Mouse (Mus musculus): Measurements from ENCODE around the gene Cyp2w1. TPM values are rescaled to one million over a fixed set of nuclear protein-coding genes. Genes with fewer than 3 reads are reported as not detected.

The Cyp2w1 gene
- total and polyA plus RNA-seq, 3 experiments: not detected

DNA sequence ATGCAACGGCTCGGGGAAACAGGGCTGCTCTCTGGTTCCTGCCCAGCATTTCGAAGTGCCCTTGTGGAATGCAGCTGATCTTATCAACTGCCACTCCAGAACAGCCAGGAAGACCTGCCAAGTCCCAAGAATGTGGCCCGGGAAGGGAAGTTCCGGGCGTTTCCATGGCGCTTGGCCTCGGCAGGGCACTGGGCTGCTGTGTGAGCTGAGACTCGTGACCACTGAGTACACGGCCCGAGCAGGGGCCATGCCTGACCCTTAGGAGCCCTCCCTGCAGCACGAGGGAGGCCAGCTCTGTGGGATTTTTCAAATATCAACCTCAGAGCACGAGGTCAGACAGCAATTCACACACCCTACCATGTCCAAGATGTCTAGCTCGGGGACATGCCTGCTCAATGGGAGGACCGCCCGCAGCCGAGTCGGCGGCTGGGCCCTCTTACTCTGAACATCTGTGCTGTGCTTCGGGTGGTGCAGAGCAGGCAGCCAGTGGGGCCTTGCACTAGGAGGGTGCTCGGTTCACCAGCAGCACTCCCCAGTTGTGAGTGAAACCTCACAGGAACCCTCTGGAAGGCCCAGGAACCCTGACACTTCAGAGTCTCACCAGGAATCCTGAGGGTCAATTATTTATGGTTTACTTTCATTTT is 26.7 kb downstream of the Cyp2w1 start:
- ATAC-seq (ENCODE audit: extremely low read depth, insufficient number of reproducible peaks, low FRiP score, poor library complexity, severe bottlenecking) (no peak), DNase-seq (ENCODE audit: low spot score) (no peak)
- H3K27me3 ChIP-seq (ENCODE audit: insufficient read depth, low read length): no peaks in the 10 kb centered on the region
- peak overlapping the region; percentile 89; the same call in 1 of the 2 replicates for H3K4me3 ChIP-seq (ENCODE audit: low read depth, low read length)
- H3K36me3 ChIP-seq (replicated peaks): peaks cover 35% of the 10 kb centered on the region
- H3K9me3 ChIP-seq (replicated peaks): no peaks in the 10 kb centered on the region
- TF ChIP-seq TAL1 (conservative IDR thresholded peaks at IDR 0.05; ENCODE audit: low read depth, low read length) (no peak), POLR2AphosphoS5 (IDR thresholded peaks at IDR 0.05; ENCODE audit: insufficient replicate concordance, low read depth, low read length) (no peak), GATA2 (IDR thresholded peaks at IDR 0.05; ENCODE audit: borderline replicate concordance, low read depth, low read length) (no peak), GATA1 (IDR thresholded peaks at IDR 0.05; ENCODE audit: borderline replicate concordance, low read length) (no peak), CTCF (IDR thresholded peaks at IDR 0.05; ENCODE audit: low read depth, low read length) (no peak)
- peaks cover 83% of the 10 kb centered on the region for H3K4me1 ChIP-seq (ENCODE audit: insufficient read depth, low read depth, low read length)

DNA sequence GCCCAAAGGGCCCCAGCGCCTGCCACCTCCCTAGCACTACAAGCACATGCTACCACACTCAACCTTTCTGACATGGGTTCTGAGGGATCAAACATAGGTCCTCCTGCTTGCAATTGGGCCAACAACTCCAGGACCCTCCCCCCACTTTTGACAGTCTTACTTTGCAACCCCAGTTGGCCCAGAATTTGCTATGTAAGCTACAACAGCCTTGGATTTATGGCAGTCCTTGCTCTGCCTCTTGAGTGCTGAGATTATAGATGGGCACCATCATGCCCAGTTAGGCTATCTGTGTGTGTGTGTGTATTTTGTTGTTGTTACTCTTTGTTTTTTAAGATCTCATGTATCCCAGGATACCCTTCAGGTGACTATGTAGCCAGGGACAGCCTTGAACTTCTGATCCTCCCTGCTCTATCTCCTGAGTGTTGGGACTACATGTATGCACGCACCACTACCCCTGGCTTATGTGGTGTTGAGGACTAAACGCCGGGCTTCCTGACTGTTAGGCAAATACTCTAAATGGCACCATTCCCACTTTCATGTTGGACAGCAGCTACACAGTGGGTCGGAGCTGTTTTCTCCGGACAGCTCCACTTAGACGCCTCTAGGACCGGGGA is 27.5 kb downstream of the Cyp2w1 start:
- DNase-seq (ENCODE audit: low spot score): no peak
- H3K9me3 ChIP-seq (replicated peaks): no peaks in the 10 kb centered on the region
- H3K27me3 ChIP-seq (ENCODE audit: insufficient read depth, low read length): no peaks in the 10 kb centered on the region
- H3K36me3 ChIP-seq (replicated peaks): peaks cover 41% of the 10 kb centered on the region
- H3K4me3 ChIP-seq (ENCODE audit: low read depth, low read length): peak overlapping the region; percentile 89
- no peak for ATAC-seq (ENCODE audit: extremely low read depth, insufficient number of reproducible peaks, low FRiP score, poor library complexity, severe bottlenecking)
- H3K4me1 ChIP-seq (ENCODE audit: insufficient read depth, low read depth, low read length): peaks cover 83% of the 10 kb centered on the region
- TF ChIP-seq TAL1 (conservative IDR thresholded peaks at IDR 0.05; ENCODE audit: low read depth, low read length) (no peak), POLR2AphosphoS5 (IDR thresholded peaks at IDR 0.05; ENCODE audit: insufficient replicate concordance, low read depth, low read length) (no peak), CTCF (IDR thresholded peaks at IDR 0.05; ENCODE audit: low read depth, low read length) (no peak), GATA1 (IDR thresholded peaks at IDR 0.05; ENCODE audit: borderline replicate concordance, low read length) (no peak), GATA2 (IDR thresholded peaks at IDR 0.05; ENCODE audit: borderline replicate concordance, low read depth, low read length) (no peak)

DNA sequence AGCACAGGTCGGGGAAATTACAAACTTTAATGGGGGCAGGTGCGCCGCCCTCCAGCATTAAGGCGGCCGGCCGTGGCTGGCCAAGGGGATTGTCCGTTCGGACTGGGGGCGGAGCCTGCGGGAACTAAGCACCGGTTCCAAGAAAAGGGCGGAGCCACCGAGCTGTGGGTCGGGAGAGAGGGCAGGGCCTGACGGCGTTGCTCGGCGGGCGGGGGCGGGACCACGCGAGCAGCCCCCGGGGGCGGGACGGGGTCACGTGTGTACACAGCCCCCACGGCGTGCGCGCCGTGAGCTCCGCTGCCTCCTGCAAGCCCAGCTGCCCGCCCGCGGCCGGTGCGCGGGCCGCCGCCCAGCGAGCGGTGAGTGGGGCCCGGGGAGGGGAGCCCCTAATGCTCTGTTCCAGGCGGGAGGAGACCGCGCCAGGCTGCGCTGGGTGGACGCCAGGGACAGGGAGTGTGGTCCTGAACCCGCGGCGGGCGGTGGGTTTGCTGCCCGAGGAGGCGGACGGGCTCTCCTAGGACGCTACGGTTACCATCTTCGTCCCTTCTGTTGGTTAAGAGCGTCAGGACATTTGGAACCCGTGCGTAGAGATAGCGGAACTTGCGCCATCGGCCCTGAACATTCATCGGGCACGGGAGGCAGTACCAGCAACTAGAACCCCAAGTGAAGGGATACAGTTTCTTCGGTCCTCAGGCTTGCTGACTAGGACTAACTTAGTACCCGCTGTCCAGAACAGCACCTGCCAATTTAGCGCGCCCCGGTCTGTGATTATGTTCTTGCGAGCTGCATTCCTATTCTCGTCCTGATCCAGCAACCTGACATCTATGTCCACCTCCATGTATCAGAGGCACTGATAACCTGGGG is 28.2 kb downstream of the Cyp2w1 start:
- H3K27me3 ChIP-seq (ENCODE audit: insufficient read depth, low read length): no peaks in the 10 kb centered on the region
- H3K9me3 ChIP-seq (replicated peaks): no peaks in the 10 kb centered on the region
- DNase-seq (ENCODE audit: low spot score) (peak; percentile 80), ATAC-seq (ENCODE audit: extremely low read depth, insufficient number of reproducible peaks, low FRiP score, poor library complexity, severe bottlenecking) (peak; percentile 37)
- peaks cover 84% of the 10 kb centered on the region for H3K4me1 ChIP-seq (ENCODE audit: insufficient read depth, low read depth, low read length)
- H3K36me3 ChIP-seq (replicated peaks): peaks cover 42% of the 10 kb centered on the region
- peak overlapping the region; percentile 89 for H3K4me3 ChIP-seq (ENCODE audit: low read depth, low read length)
- TF ChIP-seq GATA2 (IDR thresholded peaks at IDR 0.05; ENCODE audit: borderline replicate concordance, low read depth, low read length) (no peak), CTCF (IDR thresholded peaks at IDR 0.05; ENCODE audit: low read depth, low read length) (no peak), TAL1 (conservative IDR thresholded peaks at IDR 0.05; ENCODE audit: low read depth, low read length) (no peak), GATA1 (IDR thresholded peaks at IDR 0.05; ENCODE audit: borderline replicate concordance, low read length) (no peak), POLR2AphosphoS5 (IDR thresholded peaks at IDR 0.05; ENCODE audit: insufficient replicate concordance, low read depth, low read length) (no peak)

DNA sequence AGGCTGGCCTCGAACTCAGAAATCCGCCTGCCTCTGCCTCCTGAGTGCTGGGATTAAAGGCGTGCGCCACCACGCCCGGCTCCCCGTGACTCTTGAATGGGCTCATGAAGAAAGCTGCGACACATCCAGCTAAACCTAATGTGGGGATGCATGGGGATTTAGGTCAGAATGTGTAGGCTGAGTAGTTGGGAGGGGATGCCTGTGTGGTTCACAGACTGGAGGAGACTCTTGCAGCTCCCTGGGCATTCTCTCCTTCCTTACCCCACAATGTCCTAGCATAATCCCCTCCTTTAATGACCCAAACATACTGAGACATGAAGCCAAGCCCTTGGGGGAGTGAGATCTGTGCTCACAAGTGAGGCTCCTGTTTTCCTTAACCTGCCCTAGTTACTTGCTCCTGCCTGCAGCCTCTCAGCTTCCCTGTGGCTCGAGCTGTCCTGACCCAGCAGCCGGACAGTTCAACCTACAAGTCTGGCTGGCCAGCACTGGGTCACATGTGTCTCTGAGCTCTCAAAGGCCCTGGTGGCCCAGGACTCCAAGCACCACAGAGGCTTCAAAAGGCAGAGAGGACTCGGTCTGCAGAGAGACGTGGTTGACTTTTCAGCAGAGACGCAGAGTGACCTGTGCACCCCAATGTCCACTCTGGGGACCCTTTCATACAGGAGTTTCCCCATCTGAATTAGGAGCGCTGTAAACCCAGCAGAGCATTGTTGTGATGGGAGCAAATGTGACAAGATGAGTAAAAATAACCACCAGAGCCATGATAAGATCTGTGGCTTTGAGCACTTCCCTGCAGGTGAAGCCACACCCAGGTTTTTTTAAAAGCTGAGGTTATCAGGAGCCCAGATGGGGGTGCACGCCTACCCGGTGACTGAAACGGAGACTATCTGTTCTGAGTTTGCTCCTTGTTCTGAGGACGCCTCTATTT is 29.4 kb downstream of the Cyp2w1 start:
- ATAC-seq (ENCODE audit: extremely low read depth, insufficient number of reproducible peaks, low FRiP score, poor library complexity, severe bottlenecking) (peak; percentile 38), DNase-seq (ENCODE audit: low spot score) (peak; percentile 69)
- Histone ChIP-seq H3K4me3 (ENCODE audit: low read depth, low read length) (peak overlapping the region; percentile 89), H3K9me3 (replicated peaks) (no peaks in the 10 kb centered on the region), H3K4me1 (ENCODE audit: insufficient read depth, low read depth, low read length) (peaks cover 85% of the 10 kb centered on the region), H3K27me3 (ENCODE audit: insufficient read depth, low read length) (no peaks in the 10 kb centered on the region), H3K36me3 (replicated peaks) (peaks cover 46% of the 10 kb centered on the region)
- TF ChIP-seq POLR2AphosphoS5 (IDR thresholded peaks at IDR 0.05; ENCODE audit: insufficient replicate concordance, low read depth, low read length): peak; percentile 75; the same call in 1 of the 2 replicates
- peak; percentile 70 for TF ChIP-seq TAL1 (conservative IDR thresholded peaks at IDR 0.05; ENCODE audit: low read depth, low read length)
- TF ChIP-seq GATA2 (IDR thresholded peaks at IDR 0.05; ENCODE audit: borderline replicate concordance, low read depth, low read length): peak; percentile 85; the same call in 1 of the 2 replicates
- no peak for TF ChIP-seq CTCF (IDR thresholded peaks at IDR 0.05; ENCODE audit: low read depth, low read length)
- no peak for TF ChIP-seq GATA1 (IDR thresholded peaks at IDR 0.05; ENCODE audit: borderline replicate concordance, low read length)

DNA sequence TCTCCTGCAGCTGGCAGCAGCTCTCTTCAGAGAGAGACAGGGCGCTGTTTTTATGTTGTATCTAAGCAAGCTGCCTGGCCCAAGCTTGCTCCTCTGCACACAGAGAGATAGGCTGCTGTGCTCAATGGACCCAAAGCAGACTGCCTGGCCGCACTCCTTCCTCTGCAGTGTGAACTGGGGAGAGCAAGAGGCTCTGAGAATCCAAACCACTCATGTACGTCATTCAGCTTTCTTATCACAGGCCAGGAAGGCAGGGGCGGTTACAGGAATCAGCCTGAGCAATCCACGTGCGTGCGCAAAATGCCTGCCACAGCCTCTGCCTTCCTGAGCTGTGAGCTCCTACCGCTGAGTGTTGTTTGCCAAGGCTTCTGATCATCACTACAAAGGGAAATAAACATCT is 30.3 kb downstream of the Cyp2w1 start:
- H3K27me3 ChIP-seq (ENCODE audit: insufficient read depth, low read length): no peaks in the 10 kb centered on the region
- peaks cover 85% of the 10 kb centered on the region for H3K4me1 ChIP-seq (ENCODE audit: insufficient read depth, low read depth, low read length)
- ATAC-seq (ENCODE audit: extremely low read depth, insufficient number of reproducible peaks, low FRiP score, poor library complexity, severe bottlenecking) (peak; percentile 72), DNase-seq (ENCODE audit: low spot score) (peak; percentile 80)
- TF ChIP-seq CTCF (IDR thresholded peaks at IDR 0.05; ENCODE audit: low read depth, low read length) (no peak), POLR2AphosphoS5 (IDR thresholded peaks at IDR 0.05; ENCODE audit: insufficient replicate concordance, low read depth, low read length) (no peak), GATA1 (IDR thresholded peaks at IDR 0.05; ENCODE audit: borderline replicate concordance, low read length) (no peak)
- H3K4me3 ChIP-seq (ENCODE audit: low read depth, low read length): peak overlapping the region; percentile 89
- H3K36me3 ChIP-seq (replicated peaks): peaks cover 55% of the 10 kb centered on the region
- H3K9me3 ChIP-seq (replicated peaks): no peaks in the 10 kb centered on the region
